Mouse (Mus musculus): ENCODE results near the gene Fkbp7. TPM values are rescaled to one million over a fixed set of nuclear protein-coding genes. Genes with fewer than 3 reads are reported as not detected.

The Fkbp7 gene
- total and polyA plus RNA-seq, 3 experiments = 1.1 to 1.8 TPM; not detected in 1

- H3K4me3 ChIP-seq (ENCODE audit: control insufficient read depth in 1 of 2, insufficient read depth in 1 of 2, low read depth in 2 of 2, low read length in 2 of 2) = no peak overlapping the region
Observed at GRCm38 (mm10) chr2:76655982-76656381, 16.9 kb downstream of the Fkbp7 start.

GRCm38 (mm10) chr2:76655444-76655843 lies 17.5 kb downstream of the Fkbp7 start:
- TF ChIP-seq UBTF (IDR thresholded peaks at IDR 0.05; ENCODE audit: borderline replicate concordance, insufficient read depth, low read depth, low read length) (no peak), NRF1 (IDR thresholded peaks at IDR 0.05; ENCODE audit: insufficient read depth, low read depth, low read length, poor library complexity, severe bottlenecking) (no peak), KAT2A (conservative IDR thresholded peaks at IDR 0.05; ENCODE audit: low read depth, low read length) (no peak), ETS1 (IDR thresholded peaks at IDR 0.05; ENCODE audit: low read depth, low read length) (no peak), MXI1 (IDR thresholded peaks at IDR 0.05; ENCODE audit: low read depth, low read length) (no peak), USF1 (IDR thresholded peaks at IDR 0.05; ENCODE audit: low read depth, low read length) (no peak), ELF1 (IDR thresholded peaks at IDR 0.05; ENCODE audit: low read depth, low read length) (no peak), ZKSCAN1 (IDR thresholded peaks at IDR 0.05; ENCODE audit: low read depth, low read length) (no peak), GABPA (IDR thresholded peaks at IDR 0.05; ENCODE audit: low read depth, low read length) (no peak), POLR2AphosphoS5 (IDR thresholded peaks at IDR 0.05; ENCODE audit: borderline replicate concordance, low read depth, low read length) (no peak), RCOR1 (IDR thresholded peaks at IDR 0.05; ENCODE audit: low read depth, low read length) (no peak), E2F4 (IDR thresholded peaks at IDR 0.05; ENCODE audit: borderline replicate concordance, low read depth, low read length) (no peak)
- Histone ChIP-seq H3K4me1 (ENCODE audit: control insufficient read depth in 1 of 2, insufficient read depth in 2 of 2, low read length in 2 of 2) (no peaks in the 10 kb centered on the region), H3K9ac (ENCODE audit: control insufficient read depth, low read depth, low read length, poor library complexity, severe bottlenecking) (no peak overlapping the region), H3K27me3 (ENCODE audit: control insufficient read depth in 1 of 2, insufficient read depth in 2 of 2, low read length in 2 of 2) (no peaks in the 10 kb centered on the region), H3K36me3 (ENCODE audit: control insufficient read depth in 1 of 2, insufficient read depth in 2 of 2, low read length in 2 of 2) (no peaks in the 10 kb centered on the region), H3K79me2 (ENCODE audit: control insufficient read depth, insufficient read depth, low read length, poor library complexity) (no peaks in the 10 kb centered on the region), H3K4me3 (ENCODE audit: control insufficient read depth in 1 of 2, insufficient read depth in 1 of 2, low read depth in 2 of 2, low read length in 2 of 2) (no peak overlapping the region), H3K27ac (ENCODE audit: control insufficient read depth, low read depth, low read length) (no peak overlapping the region), H3K9me3 (replicated peaks; ENCODE audit: insufficient read depth, low read length) (no peaks in the 10 kb centered on the region)
- DNase-seq (ENCODE audit: low read depth, low spot score) = no peak

More at GRCm38 (mm10) chr2:76655982-76656381, 16.9 kb downstream of the Fkbp7 start:
- TF ChIP-seq CTCF (IDR thresholded peaks at IDR 0.05 in 2 of 3, conservative IDR thresholded peaks at IDR 0.05 in 1 of 3; ENCODE audit: control insufficient read depth in 1 of 3, insufficient read depth in 1 of 3, low read depth in 2 of 3, low read length in 3 of 3, poor library complexity in 1 of 3, severe bottlenecking in 1 of 3) (peak in 2 of 3 experiments; percentile 40 to 54; a peak in 3 of 6 replicates), TCF12 (IDR thresholded peaks at IDR 0.05; ENCODE audit: low read depth, low read length) (no peak), CHD1 (IDR thresholded peaks at IDR 0.05; ENCODE audit: low read depth, low read length) (no peak), BHLHE40 (IDR thresholded peaks at IDR 0.05; ENCODE audit: borderline replicate concordance, low read depth, low read length) (no peak), KAT2A (conservative IDR thresholded peaks at IDR 0.05; ENCODE audit: low read depth, low read length) (no peak), MYB (IDR thresholded peaks at IDR 0.05; ENCODE audit: low read depth, low read length) (no peak), SMC3 (IDR thresholded peaks at IDR 0.05; ENCODE audit: low read depth, low read length) (peak; percentile 13; the same call in 1 of the 2 replicates), TAL1 (IDR thresholded peaks at IDR 0.05; ENCODE audit: low read length) (no peak), NRF1 (IDR thresholded peaks at IDR 0.05; ENCODE audit: insufficient read depth, low read depth, low read length, poor library complexity, severe bottlenecking) (no peak), GATA1 (IDR thresholded peaks at IDR 0.05; ENCODE audit: low read depth, low read length) (no peak), POLR2AphosphoS2 (IDR thresholded peaks at IDR 0.05; ENCODE audit: low read length) (no peak), CHD2 (IDR thresholded peaks at IDR 0.05; ENCODE audit: low read length) (no peak), ZKSCAN1 (IDR thresholded peaks at IDR 0.05; ENCODE audit: low read depth, low read length) (no peak), SIN3A (IDR thresholded peaks at IDR 0.05; ENCODE audit: low read length) (no peak), MEF2A (IDR thresholded peaks at IDR 0.05; ENCODE audit: extremely low read depth, insufficient replicate concordance, low read depth, low read length, poor library complexity, severe bottlenecking) (no peak), UBTF (IDR thresholded peaks at IDR 0.05; ENCODE audit: borderline replicate concordance, insufficient read depth, low read depth, low read length) (no peak)
- no peaks in the 10 kb centered on the region for H3K79me2 ChIP-seq (ENCODE audit: control insufficient read depth, insufficient read depth, low read length, poor library complexity)
- no peaks in the 10 kb centered on the region for H3K9me3 ChIP-seq (replicated peaks; ENCODE audit: insufficient read depth, low read length)
- H3K9ac ChIP-seq (ENCODE audit: control insufficient read depth, low read depth, low read length, poor library complexity, severe bottlenecking) = no peak overlapping the region
- peak; percentile 42 for DNase-seq (ENCODE audit: low read depth, low spot score)
- H3K27ac ChIP-seq (ENCODE audit: control insufficient read depth, low read depth, low read length) = no peak overlapping the region
- H3K4me1 ChIP-seq (ENCODE audit: control insufficient read depth in 1 of 2, insufficient read depth in 2 of 2, low read length in 2 of 2) = no peaks in the 10 kb centered on the region
- no peaks in the 10 kb centered on the region for H3K36me3 ChIP-seq (ENCODE audit: control insufficient read depth in 1 of 2, insufficient read depth in 2 of 2, low read length in 2 of 2)
- H3K27me3 ChIP-seq (ENCODE audit: control insufficient read depth in 1 of 2, insufficient read depth in 2 of 2, low read length in 2 of 2) = no peaks in the 10 kb centered on the region
